Mouse (Mus musculus) myocyte (in vitro differentiated cells): ENCODE measurements at regions not wholly inside any gene's neighbourhood (a gene's known extent, or its start where the extent isn't known, plus 50 kb on each side); places are given as distances from the start of the nearest gene placed in this dataset.

Experiments
- CEBPB ChIP-seq: IDR thresholded peaks from 2 replicates; pipeline ENCODE4 v1.6.1; 2011; ENCODE audit warnings: mild to moderate bottlenecking, moderate library complexity; ENCODE audit not compliant: poor library complexity, insufficient read depth, severe bottlenecking
- E2F4 ChIP-seq: IDR thresholded peaks from one replicate; pipeline ENCODE4 v1.6.1; 2011; ENCODE audit warnings: mild to moderate bottlenecking, control low read depth, moderate library complexity; ENCODE audit not compliant: insufficient read depth
- MAX ChIP-seq: IDR thresholded peaks from one replicate; pipeline ENCODE4 v1.6.1; 2011; ENCODE audit warnings: low read depth, mild to moderate bottlenecking, control low read depth
- MYOD1 ChIP-seq, 3 experiments: IDR thresholded peaks; one replicate each; pipeline ENCODE4 v1.6.1; 2011; ENCODE audit warnings: control low read depth in 2 of 3, low read depth in 2 of 3, mild to moderate bottlenecking in 2 of 3, moderate library complexity in 1 of 3; ENCODE audit not compliant: insufficient read length in 2 of 3, control insufficient read depth in 1 of 3
- MYOG ChIP-seq, 3 experiments: IDR thresholded peaks; one replicate each; pipeline ENCODE4 v1.6.1; 2011; ENCODE audit warnings: control low read depth in 2 of 3, low read depth in 2 of 3, mild to moderate bottlenecking in 2 of 3; ENCODE audit not compliant: insufficient read length in 2 of 3, control insufficient read depth in 1 of 3, insufficient read depth in 1 of 3
- POLR2A ChIP-seq: IDR thresholded peaks from one replicate; pipeline ENCODE4 v1.6.1; 2011; ENCODE audit warnings: low read depth, mild to moderate bottlenecking, control low read depth, moderate library complexity; ENCODE audit not compliant: insufficient read length
- POLR2AphosphoS2 ChIP-seq: IDR thresholded peaks from one replicate; pipeline ENCODE4 v1.6.1; 2011; ENCODE audit warnings: low read depth, control low read depth; ENCODE audit not compliant: insufficient read length
- SRF ChIP-seq: IDR thresholded peaks from one replicate; pipeline ENCODE4 v1.6.1; 2011; ENCODE audit warnings: low read depth; ENCODE audit not compliant: control insufficient read depth, insufficient read length
- TCF12 ChIP-seq: IDR thresholded peaks from one replicate; pipeline ENCODE4 v1.6.1; 2011; ENCODE audit warnings: mild to moderate bottlenecking, control low read depth; ENCODE audit not compliant: poor library complexity, insufficient read depth, severe bottlenecking
- TCF3 ChIP-seq: IDR thresholded peaks from one replicate; pipeline ENCODE4 v1.6.1; 2011; ENCODE audit warnings: low read depth, control low read depth; ENCODE audit not compliant: insufficient read length
- USF1 ChIP-seq: IDR thresholded peaks from one replicate; pipeline ENCODE4 v1.6.1; 2011; ENCODE audit warnings: low read depth, mild to moderate bottlenecking, control low read depth, moderate library complexity

- TF ChIP-seq TCF12: no peak
- no peak for TF ChIP-seq USF1
- no peak for TF ChIP-seq MAX
- no peak for TF ChIP-seq MYOG (IDR thresholded peaks at IDR 0.05; ENCODE audit: control insufficient read depth in 1 of 3, insufficient read depth in 1 of 3, insufficient read length in 2 of 3, low read depth in 2 of 3)
- no peak for TF ChIP-seq E2F4
- no peak for TF ChIP-seq MYOD1 (IDR thresholded peaks at IDR 0.05; ENCODE audit: control insufficient read depth in 1 of 3, insufficient read length in 2 of 3, low read depth in 2 of 3)
- TF ChIP-seq POLR2A: no peak
- TF ChIP-seq CEBPB: no peak
- no peak for TF ChIP-seq POLR2AphosphoS2
- no peak for TF ChIP-seq TCF3
- TF ChIP-seq SRF: no peak
Observed at GRCm38 (mm10) chr3:60841895-60842294, 160.7 kb upstream of the P2ry1 start.
